Mouse (Mus musculus) megakaryocyte, embryonic 14.5 days (primary cell): Measurements from ENCODE around the gene Sergef. TPM values are rescaled to one million over a fixed set of nuclear protein-coding genes. Genes with fewer than 3 reads are reported as not detected.

Experiments
- H3K27me3 ChIP-seq: replicated peaks from 2 replicates; pipeline ENCODE3; 2012; ENCODE audit warnings: inconsistent platforms
- H3K36me3 ChIP-seq: replicated peaks from 2 replicates; pipeline ENCODE3; 2012; ENCODE audit warnings: low read length, inconsistent platforms, mixed read lengths
- H3K4me1 ChIP-seq: 2 replicates; pipeline ENCODE4 v1.6.1; 2012; ENCODE audit warnings: inconsistent platforms
- H3K4me3 ChIP-seq: replicated peaks from 2 replicates; pipeline ENCODE3; 2012; ENCODE audit warnings: moderate library complexity, mild to moderate bottlenecking, inconsistent platforms
- H3K9me3 ChIP-seq: 2 replicates; pipeline ENCODE4 v1.6.1; 2012; ENCODE audit warnings: inconsistent platforms
- FLI1 ChIP-seq: IDR thresholded peaks from 2 replicates; pipeline ENCODE4 v1.6.1; 2012; ENCODE audit warnings: low read length, inconsistent platforms, mixed read lengths
- GATA1 ChIP-seq: IDR thresholded peaks from 3 replicates; pipeline ENCODE4 v1.6.1; 2012; ENCODE audit warnings: mixed read lengths, low read length, inconsistent platforms, borderline replicate concordance
- polyA plus RNA-seq: library from polyadenylated mRNA; stranded (reverse); fragments of >175 nt; gene quantifications from 2 replicates; pipeline ENCODE4 v1.2.3, GENCODE M21; 2012; ENCODE audit warnings: low replicate concordance; ENCODE audit not compliant: insufficient read depth

Sergef gene
- polyA plus RNA-seq, 1 experiment: 2.4 TPM

DNA sequence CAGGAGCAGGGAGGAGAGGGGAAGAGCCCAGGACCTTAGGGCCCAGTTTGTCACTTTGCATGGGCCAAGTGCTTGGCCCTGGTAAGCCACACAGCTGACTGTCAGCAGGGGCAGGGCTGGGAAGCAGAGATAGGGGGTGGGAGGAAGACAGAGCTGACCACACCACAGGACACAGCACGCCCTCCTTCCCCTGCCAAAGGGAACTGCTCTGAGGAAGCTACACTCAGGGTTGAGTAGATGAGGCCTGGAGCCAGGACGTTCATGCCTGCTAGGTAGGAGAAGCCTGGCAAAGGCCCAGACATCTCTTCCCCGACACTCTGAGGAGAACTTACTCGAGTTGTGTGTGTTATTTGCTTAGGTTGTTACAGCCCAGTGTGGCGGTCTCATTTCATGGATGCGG is 193.7 kb downstream of the Sergef start:
- TF ChIP-seq FLI1: no peak
- TF ChIP-seq GATA1: peak; percentile 64; the same call in 1 of the 3 replicates
- peaks cover 86% of the 10 kb centered on the region for H3K4me1 ChIP-seq
- H3K36me3 ChIP-seq: peaks cover 22% of the 10 kb centered on the region
- no peaks in the 10 kb centered on the region for H3K9me3 ChIP-seq
- peak overlapping the region; percentile 80 for H3K4me3 ChIP-seq
- H3K27me3 ChIP-seq: no peaks in the 10 kb centered on the region

DNA sequence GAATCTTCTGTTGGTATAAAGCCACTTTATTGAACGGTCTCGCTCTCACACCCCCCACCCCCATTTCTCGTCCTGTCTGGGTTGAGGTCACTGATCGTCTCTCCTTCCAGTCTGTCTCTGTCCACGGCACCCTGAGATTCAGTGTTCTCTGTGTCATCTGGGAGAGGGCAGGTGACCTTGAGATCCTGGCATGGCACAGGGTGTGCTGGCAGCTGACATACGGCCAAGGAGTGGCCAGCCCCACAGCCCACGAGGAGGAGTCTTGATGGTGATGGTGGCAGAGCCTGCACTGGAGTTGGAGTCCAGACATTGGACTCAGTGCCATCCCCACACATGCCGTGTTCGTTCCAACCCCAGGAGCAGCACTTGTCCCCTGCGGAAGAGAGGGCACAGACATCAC is 196.4 kb downstream of the Sergef start:
- H3K4me1 ChIP-seq: peaks cover 96% of the 10 kb centered on the region
- no peaks in the 10 kb centered on the region; the same call in 1 of the 2 replicates for H3K9me3 ChIP-seq
- peaks cover 26% of the 10 kb centered on the region for H3K36me3 ChIP-seq
- peaks cover 3% of the 10 kb centered on the region for H3K27me3 ChIP-seq
- no peak overlapping the region for H3K4me3 ChIP-seq
- TF ChIP-seq FLI1 (no peak), GATA1 (no peak)

DNA sequence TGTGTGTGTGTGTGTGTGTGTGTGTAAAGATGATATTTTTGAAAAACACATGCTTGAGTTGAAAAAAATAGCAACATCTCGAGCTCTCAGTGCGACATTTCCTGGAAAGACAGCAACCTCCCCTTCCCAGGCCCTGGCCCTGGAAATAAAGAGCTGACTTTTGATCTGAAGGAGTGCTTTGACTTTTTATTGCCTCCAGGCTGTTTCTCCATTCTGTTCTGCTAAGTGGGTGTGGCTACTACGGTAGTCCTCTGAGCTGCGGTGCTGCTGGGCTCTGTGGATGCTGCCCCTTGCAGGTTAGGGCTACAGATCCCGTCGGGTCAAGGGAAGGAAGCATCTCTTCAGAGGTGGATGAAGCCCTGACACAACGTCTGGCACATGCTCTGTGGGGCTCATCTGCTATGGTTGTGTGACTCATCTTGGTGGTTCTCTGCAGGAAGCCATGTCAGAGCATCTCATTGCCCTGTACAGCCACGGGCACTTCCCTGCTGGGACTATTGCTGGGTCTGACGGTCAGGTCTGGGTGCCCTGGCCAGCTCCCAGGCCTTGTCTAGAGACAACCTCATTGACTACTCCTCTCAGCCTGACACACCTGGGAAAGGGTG is 201.0 kb downstream of the Sergef start:
- Histone ChIP-seq H3K27me3 (peaks cover 38% of the 10 kb centered on the region), H3K9me3 (peaks cover 19% of the 10 kb centered on the region), H3K4me3 (peak overlapping the region; percentile 75), H3K4me1 (peaks cover 50% of the 10 kb centered on the region), H3K36me3 (peaks cover 26% of the 10 kb centered on the region)
- TF ChIP-seq FLI1 (no peak), GATA1 (no peak)

DNA sequence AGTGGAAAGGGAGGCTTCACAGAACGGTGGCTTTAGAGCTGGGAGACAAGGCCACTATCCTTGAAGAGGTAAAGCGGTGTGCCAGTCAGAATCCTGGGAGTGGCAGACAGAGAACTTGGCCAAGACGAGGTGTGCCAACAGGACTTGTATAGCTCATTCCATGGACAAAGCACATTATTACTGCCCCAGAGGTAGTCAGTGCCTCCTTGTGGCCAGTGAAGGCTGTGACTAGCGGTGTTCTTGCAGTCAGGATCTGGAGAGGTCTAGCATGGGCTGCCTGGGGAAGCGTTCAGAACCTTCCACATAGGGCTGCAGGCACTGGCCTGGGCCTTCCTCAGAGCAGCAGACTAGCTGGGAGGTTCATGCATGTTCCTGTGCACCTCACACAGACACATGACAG is 203.8 kb downstream of the Sergef start:
- H3K36me3 ChIP-seq: peaks cover 3% of the 10 kb centered on the region
- no peak overlapping the region for H3K4me3 ChIP-seq
- peaks cover 22% of the 10 kb centered on the region for H3K4me1 ChIP-seq
- TF ChIP-seq GATA1 (no peak), FLI1 (no peak)
- H3K27me3 ChIP-seq: peaks cover 64% of the 10 kb centered on the region
- peaks cover 19% of the 10 kb centered on the region for H3K9me3 ChIP-seq

DNA sequence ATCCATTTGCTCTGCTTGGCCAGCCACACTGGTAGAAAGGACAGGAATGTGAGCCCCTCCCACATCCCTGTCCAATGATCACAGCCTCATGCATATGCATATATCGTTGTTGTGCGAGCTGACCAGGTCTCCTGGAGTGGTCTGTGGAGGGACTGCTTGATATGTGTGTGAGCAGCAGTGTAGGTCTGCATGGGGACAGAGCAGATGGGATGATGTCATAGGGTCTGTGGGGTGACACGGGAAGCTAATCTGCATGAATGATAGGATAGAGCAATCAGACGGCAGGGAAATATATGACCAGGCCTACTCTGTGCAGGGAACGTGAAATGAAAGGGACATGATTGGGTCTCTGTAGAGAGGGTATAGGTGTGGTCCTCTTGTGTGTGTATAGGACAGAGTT is 205.7 kb downstream of the Sergef start:
- Histone ChIP-seq H3K36me3 (no peaks in the 10 kb centered on the region), H3K4me3 (no peak overlapping the region), H3K27me3 (peaks cover 79% of the 10 kb centered on the region), H3K4me1 (peaks cover 10% of the 10 kb centered on the region), H3K9me3 (peaks cover 19% of the 10 kb centered on the region)
- TF ChIP-seq FLI1 (no peak), GATA1 (no peak)

DNA sequence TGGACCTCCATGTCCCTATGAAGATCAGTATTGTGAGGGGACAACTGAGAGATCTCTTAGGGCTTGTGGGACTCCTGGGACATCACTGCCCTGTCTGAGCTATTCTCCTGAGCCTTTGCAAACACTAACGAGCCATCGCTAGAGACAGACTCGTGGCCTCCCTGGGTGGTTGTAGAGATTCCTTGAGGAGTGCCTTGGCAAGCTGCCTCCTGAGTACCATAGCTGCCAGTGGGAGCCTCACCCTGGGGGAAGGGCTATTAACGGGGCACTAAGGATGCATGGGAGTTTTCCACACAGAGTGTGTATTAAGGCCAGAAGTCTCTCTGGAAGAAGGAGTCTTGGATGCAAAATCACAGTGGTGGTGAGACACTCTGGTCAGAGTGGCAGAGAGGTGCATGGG is 214.6 kb downstream of the Sergef start:
- H3K4me3 ChIP-seq: no peak overlapping the region
- peaks cover 16% of the 10 kb centered on the region for H3K4me1 ChIP-seq
- no peaks in the 10 kb centered on the region for H3K36me3 ChIP-seq
- no peaks in the 10 kb centered on the region for H3K9me3 ChIP-seq
- TF ChIP-seq FLI1: no peak
- TF ChIP-seq GATA1: no peak
- H3K27me3 ChIP-seq: peaks cover 88% of the 10 kb centered on the region

DNA sequence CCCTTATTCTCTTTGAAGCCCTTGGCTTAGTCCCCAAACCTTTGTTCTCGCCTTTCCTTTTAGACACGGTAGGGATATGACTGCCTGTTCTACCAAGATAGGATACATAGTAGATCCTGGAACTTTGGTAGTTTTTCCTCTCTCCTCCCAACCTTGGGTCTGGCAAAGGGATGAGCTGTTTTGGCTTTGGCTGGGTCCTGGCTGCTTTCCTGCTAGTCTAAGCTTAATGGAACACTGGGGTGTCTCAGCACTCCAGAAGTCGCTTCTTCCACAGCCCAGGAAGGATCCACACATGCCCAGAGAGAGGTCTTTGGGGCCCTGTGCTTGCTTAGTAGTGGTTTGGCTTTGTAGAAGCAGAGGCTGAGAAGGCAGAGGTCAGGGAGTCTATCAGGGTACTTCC is 215.7 kb downstream of the Sergef start:
- peaks cover 91% of the 10 kb centered on the region for H3K27me3 ChIP-seq
- TF ChIP-seq FLI1 (no peak), GATA1 (no peak)
- H3K9me3 ChIP-seq: no peaks in the 10 kb centered on the region
- H3K4me3 ChIP-seq: no peak overlapping the region
- H3K4me1 ChIP-seq: peaks cover 13% of the 10 kb centered on the region
- no peaks in the 10 kb centered on the region for H3K36me3 ChIP-seq

DNA sequence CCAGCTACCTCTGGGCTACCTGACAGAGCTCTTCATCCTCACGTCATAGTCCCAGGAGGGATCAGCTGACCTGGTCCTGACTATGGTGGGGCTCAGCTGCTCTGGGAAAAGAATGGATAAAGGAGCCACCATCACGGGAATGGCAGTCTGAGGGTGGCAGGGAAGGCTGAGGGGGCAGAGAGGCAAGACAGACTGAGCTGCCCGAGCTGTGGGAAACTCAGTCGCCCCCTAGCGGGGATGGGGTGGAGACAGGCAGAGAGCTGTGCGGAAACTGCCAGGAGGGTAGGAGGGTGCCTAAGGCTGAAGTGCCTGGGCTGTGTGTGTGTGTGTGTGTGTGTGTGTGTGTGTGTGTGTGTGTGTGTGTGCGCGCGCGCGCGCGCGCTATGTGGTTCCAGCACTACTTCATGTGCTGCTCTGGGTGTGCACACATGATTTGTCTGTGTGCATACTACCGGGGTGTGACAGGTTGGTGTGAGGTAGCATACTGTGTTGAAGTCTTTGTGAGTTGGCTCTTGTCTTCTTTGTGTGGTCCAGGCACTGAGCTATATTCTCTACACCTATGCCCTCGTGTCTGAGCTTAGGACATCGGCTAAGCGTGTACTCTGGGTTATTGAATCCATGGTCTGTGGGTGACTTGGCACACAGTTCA is 216.7 kb downstream of the Sergef start:
- no peaks in the 10 kb centered on the region for H3K9me3 ChIP-seq
- TF ChIP-seq GATA1 (no peak), FLI1 (no peak)
- peaks cover 91% of the 10 kb centered on the region for H3K27me3 ChIP-seq
- no peaks in the 10 kb centered on the region for H3K36me3 ChIP-seq
- H3K4me1 ChIP-seq: peaks cover 17% of the 10 kb centered on the region
- no peak overlapping the region for H3K4me3 ChIP-seq

DNA sequence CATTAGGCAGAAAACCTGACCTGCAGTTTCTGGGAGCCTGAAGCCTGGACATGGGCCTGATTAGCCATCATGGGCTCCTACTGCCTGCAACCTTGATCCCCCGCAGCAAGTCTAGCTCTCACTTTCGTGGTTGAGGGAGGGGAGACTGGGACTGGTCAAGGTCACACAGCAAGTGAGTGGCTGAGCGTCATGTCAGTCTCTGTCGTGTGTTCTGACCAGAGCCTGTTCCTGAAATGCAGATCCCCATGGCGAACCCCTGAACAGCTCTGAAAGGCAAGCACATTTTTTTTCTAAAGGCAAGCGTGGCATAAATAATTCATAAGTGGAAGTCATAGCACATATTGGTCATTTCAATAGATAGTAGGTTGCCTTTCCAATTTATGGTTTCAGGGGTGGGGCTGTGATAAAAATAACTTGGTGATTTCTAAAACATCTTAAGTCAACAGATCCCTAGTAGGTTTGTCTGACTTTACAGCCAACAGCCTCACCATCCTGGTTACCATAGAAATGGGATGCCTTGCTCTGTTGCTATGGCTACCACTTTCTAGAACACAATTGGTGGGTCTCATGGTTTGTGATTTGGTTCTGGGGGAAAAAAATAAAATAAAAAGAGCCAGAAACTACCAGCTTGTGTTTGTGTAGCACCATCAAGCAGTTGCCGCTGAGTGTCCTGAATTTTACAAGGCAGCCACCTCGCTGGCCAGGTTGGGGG is 217.4 kb downstream of the Sergef start:
- no peak for TF ChIP-seq FLI1
- no peak for TF ChIP-seq GATA1
- Histone ChIP-seq H3K9me3 (no peaks in the 10 kb centered on the region), H3K27me3 (peaks cover 89% of the 10 kb centered on the region), H3K4me1 (peaks cover 17% of the 10 kb centered on the region), H3K36me3 (no peaks in the 10 kb centered on the region), H3K4me3 (no peak overlapping the region)

DNA sequence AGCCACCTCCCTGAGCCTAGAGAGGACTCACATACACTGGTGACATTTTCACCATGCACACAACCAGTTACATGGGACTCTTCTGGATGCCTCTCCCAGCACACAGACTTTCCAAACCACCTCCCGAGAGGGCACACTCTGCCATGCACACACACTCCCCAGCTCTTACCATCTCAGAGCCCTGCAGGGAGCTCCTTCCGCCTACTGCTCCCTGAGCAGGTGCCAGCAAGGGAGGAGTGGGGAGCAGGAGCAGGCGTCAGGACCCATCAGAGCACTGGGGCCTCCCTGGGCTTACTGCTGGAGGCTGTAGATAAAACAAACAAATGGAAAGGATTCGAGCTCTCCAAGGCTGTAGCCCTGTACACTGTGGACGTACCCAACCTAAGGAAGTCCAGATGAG is 218.1 kb downstream of the Sergef start:
- peaks cover 86% of the 10 kb centered on the region for H3K27me3 ChIP-seq
- peaks cover 19% of the 10 kb centered on the region for H3K4me1 ChIP-seq
- no peaks in the 10 kb centered on the region for H3K9me3 ChIP-seq
- no peaks in the 10 kb centered on the region for H3K36me3 ChIP-seq
- TF ChIP-seq GATA1 (no peak), FLI1 (no peak)
- H3K4me3 ChIP-seq: no peak overlapping the region
